Mouse (Mus musculus): ENCODE results near the gene Klf13. TPM values are rescaled to one million over a fixed set of nuclear protein-coding genes. Genes with fewer than 3 reads are reported as not detected.

Gene Klf13
- 11.7 and 12.2 TPM in 2 replicates for polyA plus RNA-seq (2012; rRNA removed)

DNA sequence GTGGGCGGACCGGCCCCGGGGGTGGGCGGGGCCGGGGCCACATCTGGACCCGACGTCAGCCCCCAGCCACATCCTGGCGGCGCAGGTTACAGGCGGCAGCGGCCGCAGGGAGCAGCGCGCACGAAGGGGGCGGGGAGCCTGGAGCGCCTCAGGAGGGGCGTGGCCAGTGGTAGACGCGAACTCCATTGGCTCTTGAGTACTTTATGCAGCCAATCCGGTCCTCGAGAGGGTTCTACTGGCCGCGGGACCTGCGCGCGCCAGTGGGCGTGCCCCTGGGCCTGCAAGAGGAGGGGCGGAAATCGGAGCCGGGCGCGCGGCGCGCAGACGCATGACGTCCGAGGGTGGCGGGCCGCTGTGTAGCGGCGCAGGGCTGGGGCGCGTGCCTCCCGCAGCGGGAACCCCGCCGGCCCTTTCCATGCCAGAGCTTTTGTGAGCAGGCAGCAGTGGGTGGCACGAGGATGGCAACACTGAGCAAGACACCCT is at the start of gene Klf13:
Gene Klf13, minus strand, starts transcription at position 2 of the 483 bp plus-strand sequence.

DNA sequence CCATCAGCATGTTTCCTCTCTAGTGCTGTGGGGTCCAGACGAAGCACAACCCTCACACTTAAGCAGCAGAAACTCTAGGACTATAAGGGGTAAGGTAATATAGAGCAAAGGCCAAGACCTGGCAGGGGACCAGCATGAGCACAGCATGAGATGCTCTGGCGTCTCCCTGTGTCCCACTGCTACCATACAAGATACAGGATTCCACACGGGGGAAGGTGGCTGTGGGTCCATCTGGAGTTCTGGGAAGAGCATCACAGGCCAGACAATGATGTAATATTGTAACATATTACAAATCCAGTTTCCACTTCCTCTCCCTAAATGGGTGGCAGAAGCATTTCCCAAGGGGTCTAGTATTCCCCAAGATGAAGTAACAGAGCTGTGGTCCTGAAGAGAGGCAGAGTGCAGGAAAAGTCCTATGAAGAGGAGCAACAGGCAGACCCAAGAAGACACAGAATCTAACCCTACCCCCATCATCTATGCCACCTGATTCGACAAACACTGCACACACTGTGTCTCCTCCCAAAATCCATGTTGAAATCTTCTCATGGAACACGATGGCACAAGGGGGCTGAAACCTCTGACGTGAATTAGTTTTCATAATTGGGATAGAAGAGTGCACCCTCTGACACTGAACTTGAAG is 22.3 kb downstream of the Klf13 start, which contains the start of gene E030018B13Rik:
Gene E030018B13Rik, plus strand, starts transcription at position 590 of the 640 bp plus-strand sequence.

Other genes with a start within 250 kb of the Klf13 start
- gene E030018B13Rik, start 22.1 kb downstream of the Klf13 start, polyA plus RNA-seq (2012; rRNA removed): not detected in 2 replicates
- gene Trpm1, start 214.9 kb upstream of the Klf13 start, polyA plus RNA-seq (2012; rRNA removed): 1.6 and 3.5 TPM in 2 replicates

Measured in central nervous system, embryonic 11.5 days (tissue).